Comparison of ENCODE assay signal across 16 mouse cellular contexts in genomic region chr3:50570027-50570426, GRCm38 (mm10).
DNase-seq lines count a peak whose midpoint lies in the region; ATAC-seq and TF ChIP-seq lines count a peak whose summit lies in the region.
"Had no signal": no experiment of that assay in that cellular context is flagged by ENCODE, and none has a peak within 500 bp of the region (broad histone marks: within the 10 kb centered on the region; RNA-seq: fewer than 3 reads in every experiment).

No protein-coding gene starts in this region.

- DNase-seq in embryonic facial prominence, embryonic 14.5 days (ENCODE audit: low spot score), result peak; percentile 32
- DNase-seq in embryonic facial prominence, embryonic 10.5 days (ENCODE audit: low spot score), result no peak
- no peak for DNase-seq in heart, adult 2 months
- DNase-seq in limb, embryonic 14.5 days (ENCODE audit: low spot score), result peak; percentile 25
- DNase-seq in limb, embryonic 10.5 days (ENCODE audit: low spot score), result no peak
- peak; percentile 33 for DNase-seq in lung, embryonic 14.5 days
- no peak for DNase-seq in lung, postnatal 36 days
- DNase-seq: B cell, adult 2 months; cerebellum, adult 11 months; cerebellum, adult 11-12 months had no signal

- no peaks in the 10 kb centered on the region; the same call in 1 of the 2 replicates for H3K9me3 ChIP-seq in embryonic facial prominence, embryonic 14.5 days (ENCODE audit: control insufficient read depth, low read length)
- H3K9me3 ChIP-seq in embryonic facial prominence, embryonic 10.5 days, result no peaks in the 10 kb centered on the region
- no peaks in the 10 kb centered on the region for H3K9me3 ChIP-seq in heart, embryonic 12.5 days (replicated peaks)
- H3K9me3 ChIP-seq in limb, embryonic 14.5 days (ENCODE audit: control insufficient read depth, low read length), result no peaks in the 10 kb centered on the region
- H3K9me3 ChIP-seq in limb, embryonic 10.5 days (replicated peaks), result no peaks in the 10 kb centered on the region
- H3K9me3 ChIP-seq in lung, embryonic 14.5 days (ENCODE audit: low read depth, low read length), result no peaks in the 10 kb centered on the region
- H3K9me3 ChIP-seq: G1E had no signal

- H3K4me3 ChIP-seq in embryonic facial prominence, embryonic 14.5 days (ENCODE audit: low read depth, low read length), result no peak overlapping the region
- H3K4me3 ChIP-seq in embryonic facial prominence, embryonic 10.5 days, result no peak overlapping the region
- no peak overlapping the region for H3K4me3 ChIP-seq in heart, embryonic 12.5 days
- no peak overlapping the region for H3K4me3 ChIP-seq in heart, adult 2 months
- no peak overlapping the region for H3K4me3 ChIP-seq in limb, embryonic 14.5 days (replicated peaks; ENCODE audit: low read length)
- no peak overlapping the region for H3K4me3 ChIP-seq in limb, embryonic 10.5 days
- H3K4me3 ChIP-seq in lung, embryonic 14.5 days (ENCODE audit: low read depth, low read length), result no peak overlapping the region

- H3K4me1 ChIP-seq in embryonic facial prominence, embryonic 14.5 days (ENCODE audit: control insufficient read depth, insufficient read depth, low read length), result no peaks in the 10 kb centered on the region
- H3K4me1 ChIP-seq in embryonic facial prominence, embryonic 10.5 days, result no peaks in the 10 kb centered on the region; the same call in 1 of the 2 replicates
- H3K4me1 ChIP-seq in heart, embryonic 12.5 days (replicated peaks), result 0 out of 2 replicates have a peak, but pooled peaks cover 4% of the 10 kb centered on the region
- H3K4me1 ChIP-seq in heart, adult 2 months (ENCODE audit: control insufficient read depth, insufficient read depth, low read length), result no peaks in the 10 kb centered on the region
- H3K4me1 ChIP-seq in limb, embryonic 14.5 days (ENCODE audit: control insufficient read depth, insufficient read depth, low read length), result no peaks in the 10 kb centered on the region
- H3K4me1 ChIP-seq in limb, embryonic 10.5 days, result peaks cover 3% of the 10 kb centered on the region; the same call in 1 of the 2 replicates
- H3K4me1 ChIP-seq in lung, embryonic 14.5 days (ENCODE audit: insufficient read depth), result no peaks in the 10 kb centered on the region

- no peaks in the 10 kb centered on the region for H3K27me3 ChIP-seq in embryonic facial prominence, embryonic 14.5 days (replicated peaks; ENCODE audit: control insufficient read depth, insufficient read depth, low read length)
- H3K27me3 ChIP-seq in embryonic facial prominence, embryonic 10.5 days (replicated peaks; ENCODE audit: low read depth, poor library complexity, severe bottlenecking), result no peaks in the 10 kb centered on the region
- H3K27me3 ChIP-seq in heart, embryonic 12.5 days (replicated peaks), result no peaks in the 10 kb centered on the region
- no peaks in the 10 kb centered on the region for H3K27me3 ChIP-seq in heart, adult 2 months (ENCODE audit: control insufficient read depth, insufficient read depth, low read length)
- no peaks in the 10 kb centered on the region for H3K27me3 ChIP-seq in limb, embryonic 14.5 days (ENCODE audit: control insufficient read depth, insufficient read depth, low read length)
- H3K27me3 ChIP-seq in limb, embryonic 10.5 days (ENCODE audit: low read depth, poor library complexity, severe bottlenecking), result no peaks in the 10 kb centered on the region
- no peaks in the 10 kb centered on the region for H3K27me3 ChIP-seq in lung, embryonic 14.5 days (ENCODE audit: insufficient read depth, low read length)
- H3K27me3 ChIP-seq: CH12.LX, Patski had no signal

- TF ChIP-seq CTCF in heart, adult 2 months (IDR thresholded peaks at IDR 0.05), result no peak
- no peak for TF ChIP-seq CTCF in lung, embryonic 14.5 days (IDR thresholded peaks at IDR 0.05; ENCODE audit: low read depth)

- no peak overlapping the region for H3K27ac ChIP-seq in embryonic facial prominence, embryonic 14.5 days (replicated peaks; ENCODE audit: low read depth, low read length)
- no peak overlapping the region for H3K27ac ChIP-seq in embryonic facial prominence, embryonic 10.5 days (replicated peaks)
- 0 out of 2 replicates have a peak overlapping the region, but pooled peaks have one; percentile 11 for H3K27ac ChIP-seq in heart, embryonic 12.5 days (ENCODE audit: poor library complexity, severe bottlenecking)
- no peak overlapping the region for H3K27ac ChIP-seq in heart, adult 2 months
- no peak overlapping the region for H3K27ac ChIP-seq in limb, embryonic 14.5 days (replicated peaks; ENCODE audit: low read depth, low read length)
- no peak overlapping the region for H3K27ac ChIP-seq in limb, embryonic 10.5 days
- no peak overlapping the region for H3K27ac ChIP-seq in lung, embryonic 14.5 days (ENCODE audit: low read depth)

- intact Hi-C loops in heart, adult 2 months (cut with DNase I), result no loop called here

- no peaks in the 10 kb centered on the region for H3K79me2 ChIP-seq in heart, adult 2 months (replicated peaks; ENCODE audit: control insufficient read depth, insufficient read depth, low read length)

- ATAC-seq in embryonic facial prominence, embryonic 14.5 days (ENCODE audit: low read depth), result no peak
- ATAC-seq in heart, embryonic 12.5 days (ENCODE audit: insufficient number of reproducible peaks, low FRiP score), result no peak
- ATAC-seq in limb, embryonic 14.5 days (ENCODE audit: low FRiP score, low read depth), result no peak
- ATAC-seq in lung, embryonic 14.5 days (ENCODE audit: insufficient read depth), result peak; percentile 62; the same call in 1 of the 2 replicates
- ATAC-seq: activated CD4-positive, CD25-positive, alpha-beta regulatory T cell, adult 4 months; CD4-positive, CD25-positive, alpha-beta regulatory T cell, adult 4 months; Patski had no signal

- no peak for TF ChIP-seq EP300 in heart, adult 2 months (IDR thresholded peaks at IDR 0.05; ENCODE audit: insufficient read depth, low read depth, low read length)

- H3K4me2 ChIP-seq in embryonic facial prominence, embryonic 14.5 days (ENCODE audit: low read depth, low read length), result no peak overlapping the region
- no peak overlapping the region for H3K4me2 ChIP-seq in heart, embryonic 12.5 days
- H3K4me2 ChIP-seq in limb, embryonic 14.5 days (replicated peaks; ENCODE audit: low read depth, low read length, severe bottlenecking), result no peak overlapping the region
- no peak overlapping the region for H3K4me2 ChIP-seq in lung, embryonic 14.5 days

- no peak overlapping the region for H3K9ac ChIP-seq in embryonic facial prominence, embryonic 14.5 days (ENCODE audit: low read depth, low read length)
- no peak overlapping the region for H3K9ac ChIP-seq in heart, embryonic 12.5 days
- no peak overlapping the region for H3K9ac ChIP-seq in heart, adult 2 months (ENCODE audit: low read depth, low read length)
- H3K9ac ChIP-seq in limb, embryonic 14.5 days (ENCODE audit: low read depth, low read length, severe bottlenecking), result no peak overlapping the region
- no peak overlapping the region for H3K9ac ChIP-seq in lung, embryonic 14.5 days

- TF ChIP-seq POLR2A in heart, adult 2 months (IDR thresholded peaks at IDR 0.05; ENCODE audit: insufficient read depth, low read depth, low read length), result no peak
- TF ChIP-seq POLR2A in limb, embryonic 14.5 days (IDR thresholded peaks at IDR 0.05; ENCODE audit: borderline replicate concordance, extremely low read depth, insufficient read depth, insufficient read length), result no peak

- H3K36me3 ChIP-seq in embryonic facial prominence, embryonic 14.5 days (ENCODE audit: control insufficient read depth, insufficient read depth, low read length), result no peaks in the 10 kb centered on the region
- H3K36me3 ChIP-seq in embryonic facial prominence, embryonic 10.5 days (replicated peaks), result no peaks in the 10 kb centered on the region
- H3K36me3 ChIP-seq in heart, embryonic 12.5 days, result no peaks in the 10 kb centered on the region
- no peaks in the 10 kb centered on the region for H3K36me3 ChIP-seq in heart, adult 2 months (ENCODE audit: control insufficient read depth, insufficient read depth, low read length)
- no peaks in the 10 kb centered on the region for H3K36me3 ChIP-seq in limb, embryonic 14.5 days (ENCODE audit: control insufficient read depth, insufficient read depth, low read length)
- no peaks in the 10 kb centered on the region for H3K36me3 ChIP-seq in limb, embryonic 10.5 days
- H3K36me3 ChIP-seq in lung, embryonic 14.5 days (ENCODE audit: insufficient read depth), result no peaks in the 10 kb centered on the region
- H3K36me3 ChIP-seq: G1E had no signal

Comparison
In these comparisons a context has a peak if more than half of its experiments do, and no peak if none do; other contexts are left out.
1. DNase-seq: peak in embryonic facial prominence, embryonic 14.5 days (single experiment), limb, embryonic 14.5 days (single experiment) and lung, embryonic 14.5 days (single experiment); none in embryonic facial prominence, embryonic 10.5 days (single experiment), heart, adult 2 months (0 of 2), limb, embryonic 10.5 days (single experiment) and lung, postnatal 36 days (single experiment).